Mouse (Mus musculus): ENCODE measurements at regions not wholly inside any gene's neighbourhood (a gene's known extent, or its start where the extent isn't known, plus 50 kb on each side); places are given as distances from the start of the nearest gene placed in this dataset.

DNA sequence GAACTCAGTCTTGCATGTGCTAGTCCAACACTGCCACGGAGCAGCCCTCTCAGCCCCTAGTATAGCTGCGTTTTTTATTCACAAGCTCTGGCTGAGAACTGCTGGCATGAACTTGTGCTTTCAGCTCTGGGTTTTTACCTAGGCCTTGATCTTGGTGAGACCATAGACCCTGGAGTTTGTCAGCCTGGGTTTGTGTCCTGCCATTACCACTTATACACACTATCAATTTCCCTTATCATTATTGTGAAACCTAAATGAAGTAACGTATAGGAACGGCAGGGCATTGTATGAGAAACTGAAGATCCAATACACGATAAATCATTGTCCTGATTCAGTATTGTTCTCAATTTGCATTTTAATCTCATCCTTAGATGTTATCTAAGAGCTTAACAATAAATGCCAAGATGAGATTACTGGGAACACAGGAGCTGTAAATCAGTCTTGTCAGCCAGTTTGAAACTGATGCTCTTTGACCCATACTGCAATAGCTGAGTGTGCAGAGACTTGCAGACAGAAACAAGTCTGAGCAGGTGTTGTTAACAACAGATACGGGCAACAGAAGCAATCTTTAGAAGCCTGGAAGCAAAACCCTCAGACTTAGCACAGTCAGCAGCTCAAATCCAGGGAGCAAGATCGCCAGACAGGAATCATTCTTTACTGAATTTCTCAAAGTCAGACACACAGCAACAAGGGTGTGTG, 190.7 kb upstream of the Mctp2 start:
- Histone ChIP-seq H3K4me1 (ENCODE audit: control insufficient read depth, insufficient read depth, low read length) (0 out of 2 replicates have a peak, but pooled peaks cover 2% of the 10 kb centered on the region), H3K4me3 (ENCODE audit: low read depth, low read length) (no peak overlapping the region), H3K36me3 (ENCODE audit: control insufficient read depth, insufficient read depth, low read length) (no peaks in the 10 kb centered on the region), H3K4me2 (ENCODE audit: low read length) (no peak overlapping the region), H3K9me3 (replicated peaks; ENCODE audit: control insufficient read depth, low read length, poor library complexity, severe bottlenecking) (no peaks in the 10 kb centered on the region), H3K9ac (ENCODE audit: low read depth, low read length) (no peak overlapping the region), H3K27me3 (ENCODE audit: control insufficient read depth, insufficient read depth, low read depth, low read length) (no peaks in the 10 kb centered on the region), H3K27ac (ENCODE audit: low read length) (no peak overlapping the region)
- WGBS, result 47% methylated on average over 7 of the region's 7 CpGs
- no peak for ATAC-seq

- 0 out of 2 replicates have a peak, but pooled peaks cover 2% of the 10 kb centered on the region for H3K4me1 ChIP-seq (ENCODE audit: control insufficient read depth, insufficient read depth, low read length)
- no peak for ATAC-seq
- WGBS, result 65% methylated on average over 4 of the region's 4 CpGs
- peak overlapping the region; percentile 50; the same call in 1 of the 2 replicates for H3K27ac ChIP-seq (ENCODE audit: low read length)
- H3K9ac ChIP-seq (ENCODE audit: low read depth, low read length), result no peak overlapping the region
- no peaks in the 10 kb centered on the region for H3K36me3 ChIP-seq (ENCODE audit: control insufficient read depth, insufficient read depth, low read length)
- H3K27me3 ChIP-seq (ENCODE audit: control insufficient read depth, insufficient read depth, low read depth, low read length), result no peaks in the 10 kb centered on the region
- no peak overlapping the region for H3K4me2 ChIP-seq (ENCODE audit: low read length)
- H3K4me3 ChIP-seq (ENCODE audit: low read depth, low read length), result no peak overlapping the region
- H3K9me3 ChIP-seq (replicated peaks; ENCODE audit: control insufficient read depth, low read length, poor library complexity, severe bottlenecking), result no peaks in the 10 kb centered on the region
Measured at GRCm38 (mm10) chr7:72498562-72499230, 192.3 kb upstream of the Mctp2 start.

DNA sequence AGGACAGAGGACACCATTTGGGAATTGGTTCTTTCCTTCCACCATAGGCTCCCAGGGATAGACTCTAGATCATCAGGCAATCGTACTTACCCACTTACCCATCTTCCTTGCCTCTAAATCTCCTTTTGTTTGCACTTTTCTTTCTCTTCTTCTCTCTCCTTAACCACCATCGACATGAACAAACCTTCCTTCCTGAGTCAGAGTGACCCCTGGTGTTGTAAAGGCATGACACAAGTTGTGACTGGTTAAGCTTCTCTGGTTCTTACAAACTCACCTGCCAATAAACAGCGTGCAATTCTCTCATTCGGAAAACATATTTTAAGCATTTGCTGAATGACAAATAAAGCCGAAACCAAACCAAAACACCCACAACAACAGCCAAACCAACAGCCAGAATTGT, 193.4 kb upstream of the Mctp2 start:
- Histone ChIP-seq H3K36me3 (ENCODE audit: control insufficient read depth, insufficient read depth, low read length) (no peaks in the 10 kb centered on the region), H3K4me3 (ENCODE audit: low read depth, low read length) (no peak overlapping the region), H3K9me3 (replicated peaks; ENCODE audit: control insufficient read depth, low read length, poor library complexity, severe bottlenecking) (no peaks in the 10 kb centered on the region), H3K27me3 (ENCODE audit: control insufficient read depth, insufficient read depth, low read depth, low read length) (no peaks in the 10 kb centered on the region), H3K9ac (ENCODE audit: low read depth, low read length) (no peak overlapping the region), H3K4me1 (ENCODE audit: control insufficient read depth, insufficient read depth, low read length) (0 out of 2 replicates have a peak, but pooled peaks cover 2% of the 10 kb centered on the region), H3K27ac (ENCODE audit: low read length) (no peak overlapping the region), H3K4me2 (ENCODE audit: low read length) (no peak overlapping the region)
- ATAC-seq, result no peak
- WGBS, result 81% methylated on average over 5 of the region's 5 CpGs

DNA sequence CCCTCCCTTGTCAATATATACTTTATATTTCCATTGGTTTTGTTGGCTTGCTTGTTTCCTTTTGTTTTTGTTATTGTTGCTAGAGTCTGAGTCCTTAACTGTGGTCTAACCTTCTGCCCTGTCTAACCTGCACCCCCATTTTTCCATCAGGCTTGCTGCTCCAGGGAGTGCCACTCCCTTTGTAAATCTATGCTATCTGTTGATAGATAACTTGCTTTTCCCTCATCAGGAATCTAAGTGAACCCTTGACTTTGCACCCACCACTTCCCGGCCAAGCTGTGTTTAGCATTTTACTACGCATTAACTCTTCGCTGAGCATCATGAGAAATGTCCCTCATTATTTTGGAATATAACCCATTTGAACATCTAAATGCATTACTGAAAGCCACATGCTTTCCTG, 193.8 kb upstream of the Mctp2 start:
- Histone ChIP-seq H3K4me2 (ENCODE audit: low read length) (no peak overlapping the region), H3K27me3 (ENCODE audit: control insufficient read depth, insufficient read depth, low read depth, low read length) (no peaks in the 10 kb centered on the region), H3K4me3 (ENCODE audit: low read depth, low read length) (no peak overlapping the region), H3K9ac (ENCODE audit: low read depth, low read length) (no peak overlapping the region), H3K36me3 (ENCODE audit: control insufficient read depth, insufficient read depth, low read length) (no peaks in the 10 kb centered on the region), H3K27ac (ENCODE audit: low read length) (no peak overlapping the region), H3K4me1 (ENCODE audit: control insufficient read depth, insufficient read depth, low read length) (0 out of 2 replicates have a peak, but pooled peaks cover 2% of the 10 kb centered on the region), H3K9me3 (replicated peaks; ENCODE audit: control insufficient read depth, low read length, poor library complexity, severe bottlenecking) (no peaks in the 10 kb centered on the region)
- WGBS, result 87% methylated on average over 3 of the region's 3 CpGs
- ATAC-seq, result no peak

- no peak overlapping the region for H3K9ac ChIP-seq (ENCODE audit: low read depth, low read length)
- no peaks in the 10 kb centered on the region for H3K36me3 ChIP-seq (ENCODE audit: control insufficient read depth, insufficient read depth, low read length)
- no peaks in the 10 kb centered on the region for H3K9me3 ChIP-seq (replicated peaks; ENCODE audit: control insufficient read depth, low read length, poor library complexity, severe bottlenecking)
- H3K4me3 ChIP-seq (ENCODE audit: low read depth, low read length), result no peak overlapping the region
- WGBS, result 62% methylated on average over 6 of the region's 6 CpGs
- no peak overlapping the region for H3K27ac ChIP-seq (ENCODE audit: low read length)
- H3K4me2 ChIP-seq (ENCODE audit: low read length), result no peak overlapping the region
- H3K4me1 ChIP-seq (ENCODE audit: control insufficient read depth, insufficient read depth, low read length), result 0 out of 2 replicates have a peak, but pooled peaks cover 2% of the 10 kb centered on the region
- no peaks in the 10 kb centered on the region for H3K27me3 ChIP-seq (ENCODE audit: control insufficient read depth, insufficient read depth, low read depth, low read length)
- ATAC-seq, result no peak
Measured at GRCm38 (mm10) chr7:72500996-72501395, 194.6 kb upstream of the Mctp2 start.

GRCm38 (mm10) chr7:72501431-72501830, 195.0 kb upstream of the Mctp2 start:
- Histone ChIP-seq H3K36me3 (ENCODE audit: control insufficient read depth, insufficient read depth, low read length) (no peaks in the 10 kb centered on the region), H3K4me2 (ENCODE audit: low read length) (no peak overlapping the region), H3K9me3 (replicated peaks; ENCODE audit: control insufficient read depth, low read length, poor library complexity, severe bottlenecking) (no peaks in the 10 kb centered on the region), H3K27ac (ENCODE audit: low read length) (no peak overlapping the region), H3K4me3 (ENCODE audit: low read depth, low read length) (no peak overlapping the region), H3K27me3 (ENCODE audit: control insufficient read depth, insufficient read depth, low read depth, low read length) (no peaks in the 10 kb centered on the region), H3K9ac (ENCODE audit: low read depth, low read length) (no peak overlapping the region), H3K4me1 (ENCODE audit: control insufficient read depth, insufficient read depth, low read length) (0 out of 2 replicates have a peak, but pooled peaks cover 2% of the 10 kb centered on the region)
- ATAC-seq, result no peak
- WGBS, result 94% methylated on average over 3 of the region's 3 CpGs

DNA sequence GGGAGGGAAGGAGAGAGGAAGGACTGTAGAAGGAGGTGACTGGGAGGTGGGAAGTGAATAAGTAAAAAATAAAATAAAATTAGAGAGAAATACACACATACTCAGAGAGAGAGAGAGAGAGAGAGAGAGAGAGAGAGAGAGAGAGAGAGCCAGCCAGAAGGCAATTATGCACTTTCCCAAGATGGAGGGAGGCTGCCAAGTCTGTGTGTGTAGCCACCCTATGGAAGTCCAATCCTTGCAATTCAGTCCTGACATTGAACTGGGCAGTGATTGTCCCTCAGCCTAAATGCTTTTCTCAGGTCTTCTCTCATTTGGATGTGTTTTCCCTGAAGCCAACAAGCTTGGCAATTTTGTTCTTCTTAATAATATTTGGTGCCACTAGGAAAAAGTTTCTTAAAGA, 197.3 kb upstream of the Mctp2 start:
- H3K9me3 ChIP-seq (replicated peaks; ENCODE audit: control insufficient read depth, low read length, poor library complexity, severe bottlenecking), result no peaks in the 10 kb centered on the region
- H3K27ac ChIP-seq (ENCODE audit: low read length), result no peak overlapping the region
- H3K4me2 ChIP-seq (ENCODE audit: low read length), result no peak overlapping the region
- H3K36me3 ChIP-seq (ENCODE audit: control insufficient read depth, insufficient read depth, low read length), result no peaks in the 10 kb centered on the region
- no peak for ATAC-seq
- no peaks in the 10 kb centered on the region for H3K27me3 ChIP-seq (ENCODE audit: control insufficient read depth, insufficient read depth, low read depth, low read length)
- H3K9ac ChIP-seq (ENCODE audit: low read depth, low read length), result no peak overlapping the region
- 0 out of 2 replicates have a peak, but pooled peaks cover 2% of the 10 kb centered on the region for H3K4me1 ChIP-seq (ENCODE audit: control insufficient read depth, insufficient read depth, low read length)
- no peak overlapping the region for H3K4me3 ChIP-seq (ENCODE audit: low read depth, low read length)

GRCm38 (mm10) chr7:72504268-72504667, 197.9 kb upstream of the Mctp2 start:
- 90% methylated on average over 4 of the region's 4 CpGs for WGBS
- ATAC-seq, result no peak
- no peak overlapping the region for H3K4me3 ChIP-seq (ENCODE audit: low read depth, low read length)

GRCm38 (mm10) chr7:72505732-72506460, 199.5 kb upstream of the Mctp2 start:
- Histone ChIP-seq H3K4me1 (ENCODE audit: control insufficient read depth, insufficient read depth, low read length) (no peaks in the 10 kb centered on the region), H3K4me3 (ENCODE audit: low read depth, low read length) (no peak overlapping the region), H3K9me3 (replicated peaks; ENCODE audit: control insufficient read depth, low read length, poor library complexity, severe bottlenecking) (no peaks in the 10 kb centered on the region), H3K9ac (ENCODE audit: low read depth, low read length) (no peak overlapping the region), H3K27ac (ENCODE audit: low read length) (no peak overlapping the region), H3K27me3 (ENCODE audit: control insufficient read depth, insufficient read depth, low read depth, low read length) (no peaks in the 10 kb centered on the region), H3K4me2 (ENCODE audit: low read length) (no peak overlapping the region), H3K36me3 (ENCODE audit: control insufficient read depth, insufficient read depth, low read length) (no peaks in the 10 kb centered on the region)
- ATAC-seq, result no peak
- 90% methylated on average over 8 of the region's 8 CpGs for WGBS

More at GRCm38 (mm10) chr7:72504268-72504667, 197.9 kb upstream of the Mctp2 start:
- no peaks in the 10 kb centered on the region for H3K36me3 ChIP-seq (ENCODE audit: control insufficient read depth, insufficient read depth, low read length)
- no peak overlapping the region for H3K4me2 ChIP-seq (ENCODE audit: low read length)
- H3K27ac ChIP-seq (ENCODE audit: low read length), result no peak overlapping the region
- no peaks in the 10 kb centered on the region for H3K27me3 ChIP-seq (ENCODE audit: control insufficient read depth, insufficient read depth, low read depth, low read length)
- H3K4me1 ChIP-seq (ENCODE audit: control insufficient read depth, insufficient read depth, low read length), result no peaks in the 10 kb centered on the region
- H3K9ac ChIP-seq (ENCODE audit: low read depth, low read length), result no peak overlapping the region
- H3K9me3 ChIP-seq (replicated peaks; ENCODE audit: control insufficient read depth, low read length, poor library complexity, severe bottlenecking), result no peaks in the 10 kb centered on the region
